Mouse (Mus musculus) lung, embryonic 16.5 days (tissue): ENCODE measurements at regions not wholly inside any gene's neighbourhood (a gene's known extent, or its start where the extent isn't known, plus 50 kb on each side); places are given as distances from the start of the nearest gene placed in this dataset.
"Not testable (repeated sequence)": the region's sequence is repeated elsewhere in the genome, so short reads cannot be mapped to it uniquely, and the experiment has no call there.

Experiments used
- ATAC-seq: fragments of 200-750 bp; cut with Nextera tagmentation; 2 replicates; pipeline ENCODE4 v1.8.0; 2017; ENCODE audit warnings: low read depth, mild to moderate bottlenecking, moderate library complexity
- H3K27ac ChIP-seq: fragments of 300-500 bp; sonication (generic); 2 replicates; pipeline ENCODE4 v1.5.1; 2014; ENCODE audit warnings: mild to moderate bottlenecking, control low read depth, low read length
- H3K27me3 ChIP-seq: fragments of 300-500 bp; sonication (generic); 2 replicates; pipeline ENCODE4 v1.6.1; 2014; ENCODE audit warnings: low read depth, low read length, mixed read lengths; ENCODE audit not compliant: control insufficient read depth, insufficient read depth
- H3K36me3 ChIP-seq: fragments of 300-500 bp; sonication (generic); 2 replicates; pipeline ENCODE4 v1.6.1; 2014; ENCODE audit warnings: low read length; ENCODE audit not compliant: control insufficient read depth, insufficient read depth
- H3K4me1 ChIP-seq: fragments of 300-500 bp; sonication (generic); replicated peaks from 2 replicates; pipeline ENCODE4 v1.6.1; 2014; ENCODE audit warnings: low read length, mixed read lengths; ENCODE audit not compliant: control insufficient read depth, insufficient read depth
- H3K4me2 ChIP-seq: fragments of 300-500 bp; sonication (generic); 2 replicates; pipeline ENCODE4 v1.6.1; 2014; ENCODE audit warnings: low read depth, low read length, control low read depth
- H3K4me3 ChIP-seq: fragments of 300-500 bp; sonication (generic); 2 replicates; pipeline ENCODE4 v1.5.1; 2014; ENCODE audit warnings: mild to moderate bottlenecking, low read length, control low read depth
- H3K9ac ChIP-seq: fragments of 300-500 bp; sonication (generic); 2 replicates; pipeline ENCODE4 v1.6.1; 2014; ENCODE audit warnings: low read length, control low read depth
- H3K9me3 ChIP-seq: fragments of 300-500 bp; sonication (generic); 2 replicates; pipeline ENCODE4 v1.6.1; 2016; ENCODE audit warnings: low read length; ENCODE audit not compliant: control insufficient read depth
- WGBS: fragments of 180-500 bp; shearing (Covaris S2); extraction: QIAGEN DNeasy Blood & Tissue Kit; methylation state at CpG from one replicate; pipeline ENCODE4 v1.1.7; 2014; 5-methylcytosine and 5-hydroxymethylcytosine counted together

- not testable (repeated sequence) for H3K9ac ChIP-seq, ATAC-seq, H3K36me3 ChIP-seq, H3K27ac ChIP-seq, H3K27me3 ChIP-seq, H3K4me2 ChIP-seq, H3K4me3 ChIP-seq, H3K9me3 ChIP-seq, H3K4me1 ChIP-seq
- 86% methylated on average over 20 of the region's 20 CpGs for WGBS
Measured at GRCm38 (mm10) chr9:3116311-3116710, 79.6 kb downstream of the Gm10715 start.

- Histone ChIP-seq H3K4me1 (no peaks in the 10 kb centered on the region), H3K27me3 (no peaks in the 10 kb centered on the region), H3K36me3 (no peaks in the 10 kb centered on the region), H3K27ac (no peak overlapping the region), H3K9me3 (no peaks in the 10 kb centered on the region; the same call in 1 of the 2 replicates), H3K4me2 (no peak overlapping the region), H3K4me3 (no peak overlapping the region), H3K9ac (no peak overlapping the region)
- no peak for ATAC-seq
Measured at GRCm38 (mm10) chr9:3161181-3161580, 124.5 kb downstream of the Gm10715 start.

- no peak overlapping the region for H3K9ac ChIP-seq
- no peak overlapping the region for H3K27ac ChIP-seq
- H3K27me3 ChIP-seq = no peaks in the 10 kb centered on the region
- no peak for ATAC-seq
- H3K4me1 ChIP-seq = no peaks in the 10 kb centered on the region
- H3K4me3 ChIP-seq = no peak overlapping the region
- no peaks in the 10 kb centered on the region for H3K36me3 ChIP-seq
- H3K9me3 ChIP-seq = peaks cover 3% of the 10 kb centered on the region; the same call in 1 of the 2 replicates
- H3K4me2 ChIP-seq = no peak overlapping the region
Measured at GRCm38 (mm10) chr9:3184343-3184742, 147.7 kb downstream of the Gm10715 start.

GRCm38 (mm10) chr9:3199151-3200018 lies 135.6 kb upstream of the Alkbh8 start:
- no peaks in the 10 kb centered on the region for H3K27me3 ChIP-seq
- H3K36me3 ChIP-seq = no peaks in the 10 kb centered on the region
- H3K27ac ChIP-seq = no peak overlapping the region
- no peak overlapping the region for H3K9ac ChIP-seq
- H3K4me1 ChIP-seq = no peaks in the 10 kb centered on the region
- no peak overlapping the region for H3K4me3 ChIP-seq
- no peak for ATAC-seq
- no peaks in the 10 kb centered on the region for H3K9me3 ChIP-seq
- 29% methylated on average over 33 of the region's 33 CpGs for WGBS
- no peak overlapping the region for H3K4me2 ChIP-seq

- H3K4me3 ChIP-seq, H3K36me3 ChIP-seq, H3K27me3 ChIP-seq, H3K4me1 ChIP-seq, H3K4me2 ChIP-seq, ATAC-seq, H3K9me3 ChIP-seq, H3K9ac ChIP-seq, H3K27ac ChIP-seq: not testable (repeated sequence)
- 50% methylated on average over 16 of the region's 16 CpGs for WGBS
Measured at GRCm38 (mm10) chr9:3200019-3200347, 135.0 kb upstream of the Alkbh8 start.

GRCm38 (mm10) chr9:3208120-3208519 lies 126.8 kb upstream of the Alkbh8 start:
- WGBS = 92% methylated on average over 1 of the region's 1 CpGs
- H3K9me3 ChIP-seq, H3K9ac ChIP-seq, ATAC-seq, H3K4me2 ChIP-seq, H3K27me3 ChIP-seq, H3K27ac ChIP-seq, H3K4me3 ChIP-seq, H3K4me1 ChIP-seq, H3K36me3 ChIP-seq: not testable (repeated sequence)

- no peaks in the 10 kb centered on the region for H3K36me3 ChIP-seq
- ATAC-seq = peak; percentile 100
- no peak overlapping the region for H3K27ac ChIP-seq
- H3K9ac ChIP-seq = no peak overlapping the region
- H3K27me3 ChIP-seq = no peaks in the 10 kb centered on the region
- H3K9me3 ChIP-seq = peaks cover 10% of the 10 kb centered on the region; the same call in 1 of the 2 replicates
- H3K4me3 ChIP-seq = no peak overlapping the region
- H3K4me1 ChIP-seq = no peaks in the 10 kb centered on the region
- no peak overlapping the region for H3K4me2 ChIP-seq
- WGBS = 56% methylated on average over 10 of the region's 10 CpGs
Measured at GRCm38 (mm10) chr9:3258396-3259300, 76.3 kb upstream of the Alkbh8 start.

GRCm38 (mm10) chr9:3260181-3260580 lies 74.8 kb upstream of the Alkbh8 start:
- 70% methylated on average over 5 of the region's 5 CpGs for WGBS
- Histone ChIP-seq H3K9ac (no peak overlapping the region), H3K4me1 (no peaks in the 10 kb centered on the region), H3K27me3 (no peaks in the 10 kb centered on the region), H3K27ac (no peak overlapping the region), H3K4me3 (no peak overlapping the region), H3K36me3 (no peaks in the 10 kb centered on the region), H3K4me2 (no peak overlapping the region), H3K9me3 (peaks cover 10% of the 10 kb centered on the region; the same call in 1 of the 2 replicates)
- no peak for ATAC-seq

GRCm38 (mm10) chr9:3260860-3261259 lies 74.1 kb upstream of the Alkbh8 start:
- Histone ChIP-seq H3K4me2 (no peak overlapping the region), H3K9ac (no peak overlapping the region), H3K9me3 (peaks cover 10% of the 10 kb centered on the region; the same call in 1 of the 2 replicates), H3K36me3 (no peaks in the 10 kb centered on the region), H3K4me1 (no peaks in the 10 kb centered on the region), H3K4me3 (no peak overlapping the region), H3K27me3 (no peaks in the 10 kb centered on the region), H3K27ac (no peak overlapping the region)
- no peak for ATAC-seq
- 82% methylated on average over 2 of the region's 2 CpGs for WGBS
